ENCODE assay signal across 8 mouse cellular contexts in the genomic region with DNA sequence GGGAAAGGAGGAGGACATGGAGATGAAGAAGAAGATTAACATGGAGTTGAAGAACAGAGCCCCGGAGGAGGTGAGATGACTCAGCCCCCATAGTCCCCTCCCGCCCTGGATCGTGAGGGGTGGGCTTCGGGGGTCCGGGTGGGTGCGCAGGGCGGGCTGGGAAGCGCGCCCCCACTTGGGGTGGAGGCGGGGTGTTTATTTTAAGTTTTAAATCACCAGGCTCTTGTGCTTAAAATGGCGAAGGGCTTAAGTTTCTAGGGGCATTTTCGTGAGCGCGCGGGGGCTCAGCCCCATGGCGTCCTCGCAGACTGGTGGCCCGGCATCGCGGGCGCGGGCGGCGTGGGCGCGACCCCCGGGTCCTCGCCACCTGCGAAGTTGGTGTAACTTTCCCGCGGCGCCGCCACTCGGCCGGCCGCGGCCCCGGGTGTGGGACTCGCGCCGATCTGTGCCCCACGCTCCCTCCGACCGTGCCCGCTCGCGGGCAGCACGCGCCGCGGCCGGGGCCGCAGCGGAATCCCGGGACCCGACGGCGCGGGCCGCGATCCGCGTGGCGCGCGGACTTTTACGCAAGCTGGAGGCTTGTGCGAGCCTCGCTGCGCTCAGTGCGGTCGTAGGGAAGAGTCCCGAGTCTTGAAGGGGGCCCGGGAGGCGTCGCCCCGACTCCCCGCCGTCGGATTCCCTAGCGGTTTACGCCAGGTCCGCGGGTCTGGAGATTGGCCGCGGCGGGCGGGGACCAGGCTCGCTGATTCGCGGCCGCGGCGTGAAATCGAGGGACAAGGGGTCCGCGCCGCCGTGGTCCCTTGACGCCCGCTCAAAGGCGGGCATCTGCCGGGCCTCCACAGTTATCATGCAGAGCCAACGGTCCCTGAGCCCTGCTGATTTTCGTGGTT. TPM values are rescaled to one million over a fixed set of nuclear protein-coding genes. Genes with fewer than 3 reads are reported as not detected.
DNase-seq lines count a peak whose midpoint lies in the region; ATAC-seq and TF ChIP-seq lines count a peak whose summit lies in the region.

No protein-coding gene starts in this region.

- peak overlapping the region; percentile 78 for H3K4me2 ChIP-seq in forebrain, embryonic 16.5 days (ENCODE audit: low read length)
- peak overlapping the region; percentile 88 for H3K4me2 ChIP-seq in hindbrain, embryonic 15.5 days
- H3K4me2 ChIP-seq in liver, embryonic 14.5 days (ENCODE audit: low read depth), result peak overlapping the region; percentile 90
- H3K4me2 ChIP-seq in stomach, embryonic 16.5 days (ENCODE audit: low read depth, low read length), result peak overlapping the region; percentile 78

- H3K9ac ChIP-seq in forebrain, embryonic 16.5 days (replicated peaks; ENCODE audit: low read depth, low read length), result peak overlapping the region; percentile 84
- H3K9ac ChIP-seq in hindbrain, embryonic 15.5 days, result peak overlapping the region; percentile 63
- peak overlapping the region; percentile 100 for H3K9ac ChIP-seq in liver, embryonic 14.5 days (replicated peaks)
- peak overlapping the region; percentile 96 for H3K9ac ChIP-seq in stomach, embryonic 16.5 days (ENCODE audit: low read length)

- ATAC-seq in forebrain, embryonic 16.5 days, result peak; percentile 30
- ATAC-seq in hindbrain, embryonic 15.5 days (ENCODE audit: low FRiP score, low read depth), result no peak
- ATAC-seq in liver, embryonic 14.5 days (ENCODE audit: insufficient read depth), result no peak
- ATAC-seq in stomach, embryonic 16.5 days (ENCODE audit: insufficient read depth, low FRiP score), result peak; percentile 4; the same call in 1 of the 2 replicates

- WGBS in forebrain, embryonic 16.5 days, result under 1% methylated on average over 99 of the region's 105 CpGs
- whole genome bisulfite sequencing in hindbrain, embryonic 15.5 days, result under 1% methylated on average over 103 of the region's 105 CpGs
- under 1% methylated on average over 89 of the region's 105 CpGs for WGBS in liver, embryonic 14.5 days (ENCODE audit: insufficient replicate concordance)
- WGBS in stomach, embryonic 16.5 days, result under 1% methylated on average over 105 of the region's 105 CpGs

- peaks cover 3% of the 10 kb centered on the region; the same call in 1 of the 2 replicates for H3K36me3 ChIP-seq in forebrain, embryonic 16.5 days (ENCODE audit: control insufficient read depth, insufficient read depth)
- H3K36me3 ChIP-seq in hindbrain, embryonic 15.5 days, result peaks cover 11% of the 10 kb centered on the region
- peaks cover 13% of the 10 kb centered on the region for H3K36me3 ChIP-seq in liver, embryonic 14.5 days (replicated peaks; ENCODE audit: control insufficient read depth, insufficient read depth, low read depth)
- peaks cover 6% of the 10 kb centered on the region; the same call in 1 of the 2 replicates for H3K36me3 ChIP-seq in stomach, embryonic 16.5 days (ENCODE audit: control insufficient read depth, insufficient read depth, low read length)

- no peaks in the 10 kb centered on the region for H3K27me3 ChIP-seq in forebrain, embryonic 16.5 days (replicated peaks; ENCODE audit: control insufficient read depth, insufficient read depth, low read length)
- no peaks in the 10 kb centered on the region for H3K27me3 ChIP-seq in hindbrain, embryonic 15.5 days
- no peaks in the 10 kb centered on the region for H3K27me3 ChIP-seq in liver, embryonic 14.5 days (ENCODE audit: control insufficient read depth, insufficient read depth, low read length)
- H3K27me3 ChIP-seq in stomach, embryonic 16.5 days (ENCODE audit: control insufficient read depth, insufficient read depth, low read length), result no peaks in the 10 kb centered on the region

- H3K9me3 ChIP-seq in forebrain, embryonic 16.5 days (ENCODE audit: control insufficient read depth, low read length), result no peaks in the 10 kb centered on the region
- no peaks in the 10 kb centered on the region for H3K9me3 ChIP-seq in hindbrain, embryonic 15.5 days
- H3K9me3 ChIP-seq in liver, embryonic 14.5 days (ENCODE audit: control insufficient read depth, low read length), result no peaks in the 10 kb centered on the region
- H3K9me3 ChIP-seq in stomach, embryonic 16.5 days (replicated peaks; ENCODE audit: control insufficient read depth, low read length), result no peaks in the 10 kb centered on the region

- H3K27ac ChIP-seq in forebrain, embryonic 16.5 days (ENCODE audit: low read length), result peak overlapping the region; percentile 91
- H3K27ac ChIP-seq in hindbrain, embryonic 15.5 days (replicated peaks), result peak overlapping the region; percentile 88
- peak overlapping the region; percentile 85 for H3K27ac ChIP-seq in liver, embryonic 14.5 days
- peak overlapping the region; percentile 94 for H3K27ac ChIP-seq in stomach, embryonic 16.5 days (ENCODE audit: low read length)

- peak overlapping the region; percentile 79 for H3K4me3 ChIP-seq in forebrain, embryonic 16.5 days (replicated peaks; ENCODE audit: low read length)
- peak overlapping the region; percentile 97 for H3K4me3 ChIP-seq in hindbrain, embryonic 15.5 days
- H3K4me3 ChIP-seq in liver, embryonic 14.5 days (ENCODE audit: insufficient read depth in 1 of 2, low read depth in 2 of 2, low read length in 2 of 2), result peak overlapping the region; percentile 96 to 99
- H3K4me3 ChIP-seq in stomach, embryonic 16.5 days (replicated peaks; ENCODE audit: low read length), result peak overlapping the region; percentile 97

- TF ChIP-seq EP300 in liver, embryonic 14.5 days (IDR thresholded peaks at IDR 0.05; ENCODE audit: low read depth), result no peak

- DNase-seq in kidney, adult 18-20 months, result peak; percentile 67
- no peak for DNase-seq in kidney, adult 9 months
- DNase-seq in cerebellum, adult 18-20 months, result peak; percentile 25 to 63
- peak in 2 of 3 experiments; percentile 47 to 50 for DNase-seq in liver, embryonic 14.5 days (ENCODE audit: low read depth in 3 of 3, low spot score in 3 of 3)
- peak; percentile 29 to 43 for DNase-seq in natural killer cell, adult 2 months (ENCODE audit: low spot score in 2 of 2)

- TF ChIP-seq CTCF in liver, embryonic 14.5 days (IDR thresholded peaks at IDR 0.05; ENCODE audit: low read depth), result no peak

- peaks cover 13% of the 10 kb centered on the region for H3K4me1 ChIP-seq in forebrain, embryonic 16.5 days (replicated peaks; ENCODE audit: control insufficient read depth, insufficient read depth, low read length)
- H3K4me1 ChIP-seq in hindbrain, embryonic 15.5 days (replicated peaks), result peaks cover 11% of the 10 kb centered on the region
- H3K4me1 ChIP-seq in liver, embryonic 14.5 days (replicated peaks; ENCODE audit: control insufficient read depth in 2 of 2, insufficient read depth in 2 of 2, low read length in 1 of 2), result peaks cover 14 to 19% of the 10 kb centered on the region in 2 experiments
- H3K4me1 ChIP-seq in stomach, embryonic 16.5 days (ENCODE audit: control insufficient read depth, insufficient read depth, low read length), result peaks cover 4% of the 10 kb centered on the region; the same call in 1 of the 2 replicates

RNA-seq across cellular contexts. Expression of a gene that starts 0.8 kb away (rescaled TPM):
- polyA plus RNA-seq in forebrain, embryonic 16.5 days (2015; fragmentation: Nextera tagmentation; extraction: Ambion mirVana), result 185 and 205 TPM in 2 replicates
- 117 and 118 TPM in 2 replicates for polyA plus RNA-seq in hindbrain, embryonic 15.5 days (2015; fragmentation: Nextera tagmentation; extraction: Ambion mirVana)
- polyA plus RNA-seq in liver, embryonic 14.5 days (2012; rRNA removed), result 39.5 and 104 TPM in 2 replicates
- 39.5 and 45.3 TPM in 2 replicates for polyA plus RNA-seq in liver, embryonic 14.5 days (2014; fragmentation: Nextera tagmentation; extraction: Ambion mirVana)
- 156 and 167 TPM in 2 replicates for polyA plus RNA-seq in stomach, embryonic 16.5 days (2015; fragmentation: Nextera tagmentation; extraction: Ambion mirVana)

RNA-seq across cellular contexts. Expression of a gene that starts 25.3 kb away (rescaled TPM):
- polyA plus RNA-seq in forebrain, embryonic 16.5 days (2015; fragmentation: Nextera tagmentation; extraction: Ambion mirVana), result 9.4 and 10.2 TPM in 2 replicates
- 13.1 and 14.7 TPM in 2 replicates for polyA plus RNA-seq in hindbrain, embryonic 15.5 days (2015; fragmentation: Nextera tagmentation; extraction: Ambion mirVana)
- polyA plus RNA-seq in liver, embryonic 14.5 days (2012; rRNA removed), result 4.8 and 5.3 TPM in 2 replicates
- polyA plus RNA-seq in liver, embryonic 14.5 days (2014; fragmentation: Nextera tagmentation; extraction: Ambion mirVana), result 9.3 and 11.1 TPM in 2 replicates
- polyA plus RNA-seq in stomach, embryonic 16.5 days (2015; fragmentation: Nextera tagmentation; extraction: Ambion mirVana), result 2.4 and 2.9 TPM in 2 replicates

RNA-seq across cellular contexts. Expression of a gene that starts 36.1 kb away (rescaled TPM):
- 35.6 and 35.9 TPM in 2 replicates for polyA plus RNA-seq in forebrain, embryonic 16.5 days (2015; fragmentation: Nextera tagmentation; extraction: Ambion mirVana)
- polyA plus RNA-seq in hindbrain, embryonic 15.5 days (2015; fragmentation: Nextera tagmentation; extraction: Ambion mirVana), result 34.9 and 36.4 TPM in 2 replicates
- 26.2 and 28.6 TPM in 2 replicates for polyA plus RNA-seq in liver, embryonic 14.5 days (2012; rRNA removed)
- 14.0 and 16.1 TPM in 2 replicates for polyA plus RNA-seq in liver, embryonic 14.5 days (2014; fragmentation: Nextera tagmentation; extraction: Ambion mirVana)
- 33.9 and 34.6 TPM in 2 replicates for polyA plus RNA-seq in stomach, embryonic 16.5 days (2015; fragmentation: Nextera tagmentation; extraction: Ambion mirVana)

RNA-seq across cellular contexts. Expression of a gene that starts 38.0 kb away (rescaled TPM):
- 13.8 and 14.4 TPM in 2 replicates for polyA plus RNA-seq in forebrain, embryonic 16.5 days (2015; fragmentation: Nextera tagmentation; extraction: Ambion mirVana)
- 19.8 and 22.8 TPM in 2 replicates for polyA plus RNA-seq in hindbrain, embryonic 15.5 days (2015; fragmentation: Nextera tagmentation; extraction: Ambion mirVana)
- polyA plus RNA-seq in liver, embryonic 14.5 days (2012; rRNA removed), result 3.2 and 5.1 TPM in 2 replicates
- 3.8 and 5.1 TPM in 2 replicates for polyA plus RNA-seq in liver, embryonic 14.5 days (2014; fragmentation: Nextera tagmentation; extraction: Ambion mirVana)
- 28.8 and 30.0 TPM in 2 replicates for polyA plus RNA-seq in stomach, embryonic 16.5 days (2015; fragmentation: Nextera tagmentation; extraction: Ambion mirVana)

RNA-seq across cellular contexts. Expression of a gene that starts 47.8 kb away (rescaled TPM):
- 4.1 and 5.7 TPM in 2 replicates for polyA plus RNA-seq in forebrain, embryonic 16.5 days (2015; fragmentation: Nextera tagmentation; extraction: Ambion mirVana)
- 4.9 and 5.2 TPM in 2 replicates for polyA plus RNA-seq in hindbrain, embryonic 15.5 days (2015; fragmentation: Nextera tagmentation; extraction: Ambion mirVana)
- 0.57 and 0.73 TPM in 2 replicates for polyA plus RNA-seq in liver, embryonic 14.5 days (2012; rRNA removed)
- 0.32 and 0.53 TPM in 2 replicates for polyA plus RNA-seq in liver, embryonic 14.5 days (2014; fragmentation: Nextera tagmentation; extraction: Ambion mirVana)
- 3.8 and 5.2 TPM in 2 replicates for polyA plus RNA-seq in stomach, embryonic 16.5 days (2015; fragmentation: Nextera tagmentation; extraction: Ambion mirVana)

Comparison
In these comparisons a context has a peak if more than half of its experiments do, and no peak if none do; other contexts are left out.
1. ATAC-seq: peak in forebrain, embryonic 16.5 days (single experiment) and stomach, embryonic 16.5 days (single experiment); none in hindbrain, embryonic 15.5 days (single experiment) and liver, embryonic 14.5 days (single experiment).
2. Peak in every context shown above with its lines, with median percentiles within 50 percentile points of each other: H3K27ac ChIP-seq, H3K4me2 ChIP-seq, H3K4me3 ChIP-seq and H3K9ac ChIP-seq.